Mouse (Mus musculus) right cerebral cortex, adult 18-20 months (tissue): ENCODE results near the gene Tln1.
"Not testable (repeated sequence)": the region's sequence is repeated elsewhere in the genome, so short reads cannot be mapped to it uniquely, and the experiment has no call there.

Experiments
- DNase-seq: peaks from one replicate; pipeline ENCODE4 v3.0.0; 2022; ENCODE audit warnings: mixed read lengths

The Tln1 gene

DNA sequence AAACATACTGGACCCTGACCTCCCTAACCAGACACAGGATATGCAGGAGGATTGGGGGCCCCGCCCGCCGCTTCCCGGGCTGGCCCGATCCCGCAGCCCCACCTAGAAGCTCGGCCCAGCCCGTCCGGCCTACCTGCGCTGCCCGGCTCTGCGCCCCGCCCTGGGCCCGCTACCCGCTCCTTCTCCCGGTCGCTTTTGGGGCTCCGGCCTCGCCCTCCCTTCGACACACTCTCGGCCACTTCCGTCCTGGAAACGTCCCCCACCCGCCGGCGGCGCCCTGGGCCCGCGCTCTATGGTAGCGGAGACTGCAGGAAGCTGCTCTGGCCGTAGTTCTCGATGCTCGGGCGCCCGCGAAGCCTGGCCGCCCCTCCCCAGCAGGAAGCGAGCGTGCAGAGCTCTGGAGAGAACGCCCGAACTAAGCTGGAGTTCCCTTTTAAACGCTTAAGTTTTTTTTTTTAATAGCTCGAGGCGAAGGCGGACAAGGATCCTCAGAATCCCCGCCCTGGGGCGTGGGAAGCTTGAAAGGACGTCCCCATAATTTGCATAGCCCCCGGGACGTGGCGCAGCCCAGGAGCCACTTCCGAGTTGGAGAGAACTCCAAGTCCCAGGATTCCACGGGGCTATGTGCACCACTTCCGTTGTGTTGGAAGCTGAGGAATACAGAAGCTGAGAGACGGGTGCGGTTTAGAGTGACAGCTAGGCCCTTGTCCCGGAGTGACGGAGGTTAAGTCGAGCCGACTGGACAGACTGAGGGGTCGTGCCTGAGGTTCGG lies at the start of gene Tln1, which contains the start of gene Creb3:
Gene Tln1 (minus strand): TSS at position 695 of the 772 bp plus-strand sequence.
Gene Creb3 (plus strand): TSS at position 336 of the 772 bp plus-strand sequence.
- peak; percentile 97 for DNase-seq

DNA sequence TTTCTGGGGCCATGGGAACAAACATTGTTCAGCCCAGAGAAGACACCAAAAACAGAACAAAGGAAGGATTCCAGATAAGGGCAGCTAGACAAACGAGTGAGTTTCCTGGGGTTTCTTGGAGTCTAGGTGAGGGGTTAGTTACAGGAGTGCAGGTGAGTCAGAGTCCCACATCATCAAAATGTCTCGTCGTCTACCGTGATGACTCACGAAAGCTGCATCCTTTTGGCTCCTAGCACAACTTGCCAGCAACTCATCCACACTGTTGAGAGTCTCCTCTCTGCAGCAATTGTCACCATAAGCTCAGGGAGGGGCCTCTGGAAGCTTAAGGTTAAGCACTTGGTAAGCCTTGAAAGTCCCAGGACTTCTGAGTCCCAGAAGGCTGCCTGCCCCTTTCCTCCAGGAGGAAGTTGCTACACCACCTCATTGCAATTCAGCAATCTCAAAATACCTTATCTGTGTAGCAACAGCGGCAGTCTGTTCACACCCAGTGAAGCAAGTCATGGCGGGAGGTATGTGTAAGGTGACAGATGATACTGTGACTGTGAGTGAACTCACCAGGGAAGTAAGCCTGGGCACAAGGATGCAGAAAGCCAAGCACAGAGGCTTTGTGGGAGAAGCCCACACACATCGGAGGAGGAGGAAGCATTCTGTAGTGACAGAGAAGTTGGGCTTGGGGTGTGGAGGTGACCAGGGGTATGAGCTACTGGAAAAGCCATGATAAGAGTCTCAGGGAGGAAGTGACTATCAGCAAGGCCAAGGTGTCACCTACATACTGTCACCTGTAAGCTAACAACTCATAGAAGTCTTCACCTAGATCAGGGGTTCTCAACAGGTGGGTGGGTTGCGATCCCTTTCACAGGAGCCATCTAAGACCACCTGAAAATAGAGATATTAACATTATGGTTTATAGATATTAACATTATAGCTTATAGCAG lies 42.5 kb upstream of the Tln1 start:
- no peak for DNase-seq

DNA sequence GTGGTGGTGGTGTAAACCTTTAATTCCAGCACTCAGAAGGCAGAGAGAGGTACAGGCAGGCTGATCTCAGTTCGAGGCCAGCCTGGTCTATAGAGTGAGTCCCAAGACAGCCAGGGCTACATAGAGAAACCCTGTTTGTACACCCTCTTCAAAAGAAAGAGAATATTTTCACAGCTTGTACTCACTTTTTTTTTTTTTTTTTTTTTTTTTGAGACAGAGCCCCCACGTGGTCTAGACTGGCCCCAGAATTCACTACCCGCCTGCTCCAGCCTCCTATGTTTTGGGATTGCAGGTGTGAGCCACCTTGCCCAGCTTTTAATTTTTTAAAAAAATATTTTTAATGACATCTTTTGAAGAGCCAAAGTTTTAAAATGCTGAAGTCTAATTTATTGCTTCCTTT lies 41.6 kb upstream of the Tln1 start:
- no peak for DNase-seq

DNA sequence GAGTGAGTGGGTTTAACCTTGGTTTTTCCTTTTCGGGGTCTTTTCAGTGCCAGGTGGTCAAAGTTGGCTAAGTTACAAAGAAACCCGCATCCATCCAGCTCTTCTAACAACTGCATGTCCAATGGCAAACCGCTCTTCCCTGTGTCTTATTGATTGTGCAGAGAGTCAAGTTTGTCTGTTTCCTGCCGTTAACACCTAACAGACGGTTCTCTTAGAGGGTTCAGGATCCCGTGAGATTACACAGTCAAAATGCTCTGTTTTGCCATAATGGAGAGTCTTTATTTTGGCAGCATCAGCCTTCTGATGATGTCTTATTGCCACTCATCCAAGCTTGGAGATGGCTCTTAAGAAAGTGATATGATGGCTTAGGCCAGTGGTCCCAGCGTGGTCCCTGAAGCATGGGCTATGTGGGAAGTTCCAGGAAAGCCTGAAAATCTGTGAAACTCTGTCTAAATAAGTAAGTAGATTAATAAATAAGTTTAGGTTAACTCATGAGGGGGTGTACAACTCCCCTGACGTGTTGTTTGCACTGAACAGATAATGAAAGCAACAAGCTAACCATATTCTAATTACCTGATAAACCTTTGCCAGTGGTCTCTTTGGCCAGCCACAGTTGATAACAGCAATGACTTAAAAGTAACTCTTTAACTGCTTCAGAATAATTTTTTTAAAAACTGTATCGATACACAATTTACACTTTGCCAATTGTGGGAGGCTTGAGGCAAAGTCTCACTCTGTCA lies 37.9 kb upstream of the Tln1 start:
- no peak for DNase-seq

DNA sequence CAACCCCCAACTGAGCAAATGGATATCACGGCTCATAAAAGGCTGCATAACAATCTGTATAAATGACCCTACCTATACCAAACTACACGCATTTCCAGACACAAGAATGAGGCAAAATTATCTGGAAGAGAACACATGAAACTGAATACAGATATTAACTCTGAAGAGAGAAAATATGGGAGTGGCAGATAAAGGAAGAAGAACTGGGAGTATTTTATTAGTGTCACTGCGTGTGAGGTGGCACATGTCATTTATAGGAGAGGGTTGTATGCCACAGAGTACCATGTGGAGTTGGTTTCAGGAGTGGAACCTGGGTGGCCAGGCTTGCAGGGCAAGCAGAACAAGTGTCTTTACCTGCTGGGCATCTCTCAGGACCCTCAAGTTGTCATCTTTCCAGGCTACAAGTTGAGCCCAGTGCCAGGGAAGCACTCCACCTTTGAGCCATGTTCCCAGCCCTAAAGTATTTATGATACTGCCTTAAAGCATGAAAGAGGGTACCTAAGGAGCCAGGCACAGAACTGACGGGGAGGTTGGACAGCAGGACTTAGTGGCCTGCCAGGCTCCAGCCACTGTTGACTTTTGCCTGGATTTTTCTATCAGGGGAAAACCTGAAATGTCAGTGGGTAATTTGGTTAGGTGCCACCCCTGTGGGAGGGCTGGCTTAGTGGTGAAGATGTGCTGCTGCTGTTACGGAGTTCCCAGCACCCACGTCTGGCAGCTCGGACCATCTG lies 36.3 kb upstream of the Tln1 start:
- DNase-seq: no peak

DNA sequence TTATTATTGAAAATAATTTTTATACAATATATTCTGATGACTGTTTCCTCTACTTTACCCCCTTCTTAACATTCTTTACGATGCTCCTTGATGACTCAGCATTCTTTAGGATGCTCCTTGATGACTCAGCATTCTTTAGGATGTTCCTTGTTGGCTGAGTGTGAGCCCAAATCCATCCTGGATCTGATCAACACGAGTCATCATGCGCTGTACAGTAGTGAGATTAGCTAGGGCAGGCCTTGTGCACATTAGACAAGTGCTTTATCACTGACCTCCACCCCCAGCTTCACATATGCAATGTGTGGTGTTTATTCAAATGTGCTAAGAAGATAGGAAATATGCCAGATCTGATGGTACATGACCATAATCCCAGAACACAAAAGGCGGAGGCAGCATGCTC lies 35.7 kb upstream of the Tln1 start:
- DNase-seq: no peak

DNA sequence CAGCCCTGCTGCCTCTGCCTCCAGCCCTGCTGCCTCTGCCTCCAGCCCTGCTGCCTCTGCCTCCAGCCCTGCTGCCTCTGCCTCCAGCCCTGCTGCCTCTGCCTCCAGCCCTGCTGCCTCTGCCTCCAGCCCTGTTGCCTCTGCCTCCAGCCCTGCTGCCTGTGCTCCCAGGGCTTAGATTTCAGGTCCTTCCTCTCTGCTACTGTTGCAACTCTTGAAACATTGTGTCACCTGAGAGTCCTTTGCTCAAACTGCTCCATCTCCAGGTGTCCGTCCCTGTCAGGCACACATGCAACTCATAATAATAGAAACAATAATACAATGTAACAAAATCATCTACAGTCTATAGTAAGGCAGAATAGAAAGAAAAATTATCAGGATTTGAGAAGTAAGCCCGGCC lies 34.1 kb upstream of the Tln1 start:
- not testable (repeated sequence) for DNase-seq

DNA sequence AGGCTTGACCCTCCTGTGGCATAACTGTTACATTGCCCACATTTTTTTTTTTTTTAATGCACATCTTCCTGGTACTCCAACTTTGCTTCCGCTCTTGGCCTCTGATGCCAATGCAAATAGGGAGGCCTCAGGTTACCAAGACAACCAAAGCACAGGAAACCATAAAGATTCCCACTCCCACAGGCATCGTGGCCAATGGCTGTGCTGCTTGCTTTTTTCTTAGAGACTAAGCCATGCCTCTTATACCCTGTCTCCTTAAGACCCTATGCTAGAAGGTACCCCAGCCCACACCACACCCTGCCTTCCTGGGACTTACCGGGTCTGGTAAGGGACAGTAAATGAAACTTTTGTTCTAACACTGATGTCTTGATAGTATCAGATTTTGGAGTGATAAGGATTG lies 31.0 kb upstream of the Tln1 start:
- DNase-seq: no peak

DNA sequence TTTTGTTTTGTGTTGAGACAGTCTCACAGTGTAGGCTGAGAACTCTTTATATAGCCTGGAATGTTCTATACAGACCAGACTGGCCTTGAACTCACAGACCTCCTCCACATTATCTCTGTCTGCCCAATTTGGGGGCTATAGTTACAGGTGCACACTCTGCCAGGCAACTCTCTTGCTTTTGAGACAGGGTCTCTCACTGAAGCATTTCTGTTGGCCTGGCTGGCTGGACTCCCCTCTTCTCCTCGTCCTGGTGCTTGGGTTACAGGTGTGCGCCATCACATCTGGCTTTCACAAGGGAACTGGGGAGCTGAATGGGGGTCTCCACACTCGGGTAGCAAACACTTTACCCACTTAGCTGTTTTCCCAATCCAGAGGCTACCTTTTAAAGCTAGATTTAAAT lies 29.5 kb upstream of the Tln1 start:
- no peak for DNase-seq

DNA sequence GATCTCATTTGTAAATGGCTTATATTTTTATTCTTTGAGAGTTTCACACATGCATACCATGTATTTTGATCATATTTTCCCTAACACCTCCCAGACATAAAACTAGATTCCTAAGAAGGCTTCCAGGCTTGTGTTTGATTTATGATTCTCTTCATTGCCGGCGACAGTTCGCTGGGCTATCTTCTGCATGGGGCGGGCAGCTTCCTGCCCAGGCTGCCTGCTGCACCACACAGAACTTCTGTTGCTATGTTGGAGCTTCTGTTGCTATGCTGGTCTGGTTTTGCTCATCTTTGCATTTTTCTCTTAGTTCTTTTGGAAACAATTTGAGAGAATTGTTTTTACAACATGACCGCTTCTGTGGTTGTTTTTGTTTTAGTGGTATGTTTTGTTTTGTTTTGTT lies 29.1 kb upstream of the Tln1 start:
- no peak for DNase-seq

DNA sequence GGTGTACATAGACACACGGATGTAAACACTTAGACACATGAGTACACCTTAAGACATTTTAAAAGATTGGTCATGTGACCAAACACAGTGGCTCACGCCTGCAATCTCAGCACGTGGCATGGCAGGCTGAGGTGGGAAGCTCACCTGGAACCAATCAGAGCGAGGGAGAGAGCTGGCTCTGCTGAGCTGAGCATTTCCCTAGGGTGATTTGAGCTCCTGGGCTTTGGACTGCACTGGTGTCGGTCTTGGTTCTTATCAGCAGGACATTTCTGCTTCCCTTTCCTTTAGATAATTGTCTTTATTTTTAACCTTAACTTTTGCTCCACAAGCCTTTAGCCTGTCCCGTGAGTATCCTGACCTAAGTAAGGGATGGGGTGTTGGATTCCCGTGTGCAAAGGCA lies 25.2 kb upstream of the Tln1 start:
- no peak for DNase-seq

DNA sequence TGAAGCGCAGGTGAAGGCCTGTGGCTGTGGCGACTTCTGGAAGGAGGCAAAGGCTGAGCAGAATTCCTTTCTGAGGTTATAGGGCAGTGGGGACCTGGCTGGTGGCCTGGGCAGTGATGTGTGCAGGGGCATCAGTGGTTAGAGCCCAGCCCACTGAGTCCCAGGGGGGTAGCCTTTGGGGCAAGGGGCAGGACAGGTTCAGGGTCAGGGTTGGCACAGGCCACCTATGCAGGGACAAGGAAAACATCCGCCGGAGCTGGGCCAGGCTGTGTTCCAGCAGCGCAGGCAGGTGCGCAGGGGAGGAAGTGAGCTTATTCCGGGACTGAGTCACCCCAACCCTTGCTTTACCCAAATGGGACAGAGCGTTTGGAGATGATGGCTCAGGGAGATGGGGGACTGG lies 23.9 kb upstream of the Tln1 start:
- DNase-seq: no peak

DNA sequence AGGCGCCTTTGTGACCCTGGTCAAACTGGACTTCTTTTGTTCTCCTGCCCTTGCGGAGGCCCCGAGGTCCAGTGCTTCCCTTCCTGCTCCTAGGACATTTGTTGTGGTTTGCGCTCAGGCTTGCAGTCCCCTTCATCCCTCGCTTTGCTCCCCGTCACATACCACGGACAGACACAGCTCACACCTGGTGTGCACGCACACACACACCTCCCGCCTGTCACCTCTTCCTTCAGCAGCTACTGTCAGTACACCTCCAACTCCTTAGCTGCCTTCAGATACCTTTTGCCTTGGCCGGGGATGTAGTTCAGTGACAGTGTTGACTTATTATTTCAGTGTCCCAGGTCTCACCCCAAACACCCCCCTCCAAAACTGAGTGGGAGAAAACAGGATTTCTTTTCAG lies 23.2 kb upstream of the Tln1 start:
- DNase-seq: no peak

DNA sequence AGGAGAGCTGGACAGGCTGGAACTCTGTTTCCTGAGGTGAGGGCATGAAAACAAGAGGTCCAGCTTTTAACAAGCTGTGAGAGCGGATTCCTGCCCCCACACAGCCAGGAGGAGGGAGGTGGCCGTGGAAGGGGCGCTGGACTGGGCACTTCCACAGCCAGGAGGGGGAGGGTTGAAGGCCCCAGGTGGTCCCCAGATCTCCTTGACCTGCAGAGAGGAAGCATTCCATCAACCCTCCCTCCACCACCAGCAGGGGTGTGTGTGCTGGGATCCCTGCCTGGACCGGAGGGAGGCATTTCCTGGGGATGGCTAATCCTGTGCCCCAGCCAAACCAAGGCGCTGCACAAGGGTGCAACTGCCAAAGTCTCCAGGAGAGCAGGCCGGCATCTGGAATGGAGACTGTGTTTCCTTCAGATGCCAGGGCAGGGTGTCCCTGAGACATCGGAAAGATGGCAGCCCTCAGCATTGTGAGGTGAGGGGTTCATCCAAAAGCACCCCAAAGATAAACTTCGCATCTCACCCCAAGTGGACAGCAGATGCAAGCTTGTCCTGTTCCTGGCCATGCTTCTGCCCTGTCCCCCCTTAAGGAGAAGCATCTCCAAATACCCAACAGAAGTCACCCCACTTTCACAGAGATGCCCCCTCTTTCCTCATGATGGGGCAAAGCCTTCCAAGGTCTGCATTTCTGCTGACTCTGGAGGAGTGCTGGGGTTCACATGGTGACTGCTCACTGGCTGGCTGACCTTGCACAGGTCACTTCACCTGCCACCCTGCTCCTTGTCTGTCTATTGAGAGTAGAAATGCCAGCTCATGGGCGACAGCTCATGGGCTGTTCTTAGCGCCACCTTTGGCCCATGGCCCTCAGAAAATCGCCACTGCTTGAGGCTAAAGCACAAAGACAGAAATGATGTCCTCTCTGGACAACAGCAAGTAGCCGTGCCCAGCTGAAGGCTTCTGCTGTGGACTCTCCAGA lies 22.2 kb upstream of the Tln1 start, which contains the start of gene Msmp:
Gene Msmp (minus strand): TSS at position 51 of the 973 bp plus-strand sequence.
- no peak for DNase-seq

DNA sequence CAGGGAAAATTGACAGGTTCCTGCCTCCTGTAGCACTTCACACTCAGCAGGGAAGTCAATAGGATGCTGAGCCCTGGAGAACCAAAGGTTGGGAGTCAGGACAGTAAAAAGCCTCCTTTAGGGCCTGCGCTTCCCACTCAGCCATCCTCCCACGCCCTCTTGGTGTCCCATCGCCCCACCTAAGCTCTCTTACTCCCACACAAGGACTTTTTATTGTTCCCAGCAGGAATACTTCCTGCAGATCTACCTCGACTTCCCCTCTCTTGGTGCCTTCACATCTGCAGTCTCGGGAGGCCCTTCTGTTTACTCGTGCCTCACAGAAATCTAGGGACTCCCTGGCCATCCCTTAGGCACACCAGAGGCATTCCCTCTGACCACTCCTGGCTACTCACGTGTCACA lies 20.9 kb upstream of the Tln1 start:
- no peak for DNase-seq

DNA sequence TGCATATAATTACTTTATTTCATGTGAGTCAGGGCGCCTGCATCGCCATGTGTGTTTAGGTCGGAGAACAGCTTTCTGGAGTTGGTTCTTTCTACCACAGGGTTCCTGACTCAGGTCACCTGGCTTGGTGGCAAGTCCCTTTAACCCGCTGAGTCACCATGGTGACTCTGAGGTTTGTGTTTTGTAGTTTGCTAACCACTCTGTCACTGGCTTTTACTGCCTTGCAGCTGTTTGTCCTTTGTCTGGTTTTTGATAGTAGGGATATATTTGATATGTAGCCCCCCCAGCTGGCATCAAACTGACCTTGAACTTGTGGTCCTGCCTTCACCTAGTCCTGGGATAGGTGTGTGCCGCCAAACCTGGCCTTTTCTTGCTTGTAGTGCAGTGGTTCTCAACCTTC lies 19.8 kb upstream of the Tln1 start:
- no peak for DNase-seq

DNA sequence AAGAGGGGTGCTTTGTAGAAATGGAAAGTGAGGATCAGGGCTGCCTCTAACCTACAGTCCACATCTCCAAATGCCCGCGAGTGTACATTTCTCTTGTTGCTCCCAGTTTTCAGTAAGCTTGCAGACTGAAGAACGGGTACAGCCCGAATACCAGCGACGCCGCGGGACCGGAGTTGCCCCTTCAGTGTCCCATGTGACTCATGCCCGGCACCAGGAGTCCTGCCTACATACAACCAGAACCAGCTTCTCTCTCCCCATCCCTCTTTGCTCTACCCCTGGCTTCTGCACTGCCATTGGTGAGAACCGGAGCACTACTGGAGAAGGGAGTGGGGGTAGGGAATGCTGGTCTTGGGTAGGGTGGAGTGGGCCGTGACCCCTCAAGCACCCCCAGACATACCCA lies 18.9 kb upstream of the Tln1 start:
- DNase-seq: no peak

DNA sequence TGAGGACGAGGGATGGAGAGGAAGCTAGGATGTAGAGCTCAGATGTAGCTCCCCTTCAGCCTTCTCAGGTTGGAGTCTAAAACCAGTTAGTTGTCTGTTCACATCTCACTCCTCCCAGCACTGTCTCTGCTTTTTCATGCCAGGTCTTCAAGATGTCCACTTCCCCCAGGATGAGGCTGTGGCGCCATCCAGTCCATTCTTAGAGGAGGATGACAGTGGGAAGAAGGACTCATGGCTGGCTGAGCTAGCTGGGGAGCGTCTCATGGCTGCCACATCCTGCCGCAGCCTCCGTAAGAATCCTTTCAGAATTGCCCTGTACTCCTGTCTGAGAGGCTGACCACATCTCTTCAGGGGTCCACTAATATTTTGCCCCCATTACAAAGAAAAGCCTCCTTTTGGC lies 18.2 kb upstream of the Tln1 start:
- DNase-seq: no peak

DNA sequence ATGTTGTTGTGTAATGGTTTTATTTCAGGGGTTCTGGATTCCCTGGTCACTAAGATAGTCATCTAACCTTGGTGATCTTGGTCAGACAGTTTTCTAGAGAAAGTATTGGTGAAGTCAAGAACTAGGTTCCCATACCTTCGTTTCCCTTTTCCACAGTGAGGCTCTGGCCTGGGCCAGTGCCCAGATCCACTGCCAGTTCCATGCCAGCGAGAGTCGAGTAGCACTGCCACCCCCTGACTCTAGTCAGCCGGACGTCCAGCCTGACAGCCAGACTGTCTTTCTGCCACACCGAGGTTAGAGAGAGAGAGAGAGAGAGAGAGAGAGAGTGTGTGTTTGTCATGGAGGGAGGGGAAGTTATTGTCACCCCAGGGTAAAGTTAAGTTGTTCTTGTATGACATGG lies 17.2 kb upstream of the Tln1 start:
- no peak for DNase-seq

DNA sequence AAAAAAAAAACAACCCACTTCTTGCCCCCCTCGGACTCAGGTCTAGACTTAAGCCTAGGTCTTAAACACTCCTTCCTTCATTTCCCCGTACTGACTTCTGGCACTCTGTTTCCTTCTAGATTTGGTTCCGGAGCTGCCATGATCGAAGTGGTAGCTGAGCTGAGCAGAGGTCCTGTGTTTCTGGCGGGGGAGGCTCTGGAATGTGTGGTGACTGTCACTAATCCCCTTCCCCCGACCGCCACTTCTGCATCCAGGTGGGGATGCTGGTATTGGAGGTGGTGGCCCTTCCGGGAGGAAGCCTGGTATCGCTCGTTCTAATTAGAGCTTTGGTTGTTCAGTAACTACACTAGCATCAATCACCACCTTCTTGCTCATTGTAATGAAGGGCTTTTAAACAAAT lies 16.8 kb upstream of the Tln1 start:
- DNase-seq: no peak
